Mouse (Mus musculus): Measurements from ENCODE around the gene Pole.
A peak's percentile ranks its signal among the peaks of the same experiment; 100 is the strongest.

Pole gene

DNA sequence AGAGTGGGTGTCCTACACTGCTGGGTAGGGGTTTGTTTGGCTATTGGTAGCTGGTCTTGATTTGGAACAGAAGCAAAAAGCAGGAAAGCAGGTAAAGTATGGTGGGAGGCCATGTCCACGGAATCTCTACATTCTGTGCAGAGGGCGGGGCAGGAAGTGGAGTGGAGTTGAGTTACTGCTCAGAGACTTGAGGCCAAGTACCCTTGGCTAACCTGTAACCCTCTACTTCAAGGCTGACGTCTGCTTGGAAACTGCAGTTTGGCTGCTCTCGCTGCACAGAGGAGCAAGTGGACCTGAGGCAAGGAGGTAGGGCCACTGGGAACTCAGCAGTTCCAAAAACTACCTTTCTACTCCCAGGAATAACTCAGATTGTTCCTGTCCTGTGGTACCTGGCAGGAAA is 58.4 kb downstream of the Pole start, which contains the start of gene Lrcol1:
Gene Lrcol1 (plus strand): TSS at position 207 of the 400 bp plus-strand sequence.
- no peak for DNase-seq (ENCODE audit: low spot score in 2 of 2)

GRCm38 (mm10) chr5:110345553-110345952 is 59.4 kb downstream of the Pole start:
- no peak for DNase-seq (ENCODE audit: low spot score in 2 of 2)

DNA sequence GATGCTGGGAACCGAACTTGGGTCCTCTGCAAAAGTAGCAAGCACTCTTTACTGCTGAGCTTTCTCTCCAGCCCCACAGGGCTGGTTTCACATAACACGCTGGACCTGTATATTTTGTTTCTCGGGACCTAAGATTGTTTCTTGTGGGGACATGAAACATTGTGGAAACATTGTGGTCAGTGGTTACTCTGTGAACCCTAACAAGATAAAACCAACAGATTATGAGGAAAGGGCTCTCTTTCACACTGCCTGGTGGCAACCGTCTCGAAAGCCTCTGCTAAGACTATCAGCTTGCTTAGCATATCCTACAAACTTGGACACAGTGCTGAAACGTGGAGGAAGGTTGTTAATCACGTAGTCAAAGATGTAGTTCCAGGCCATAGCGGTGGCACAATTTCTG is 60.9 kb downstream of the Pole start:
- DNase-seq (ENCODE audit: low spot score in 2 of 2): no peak

DNA sequence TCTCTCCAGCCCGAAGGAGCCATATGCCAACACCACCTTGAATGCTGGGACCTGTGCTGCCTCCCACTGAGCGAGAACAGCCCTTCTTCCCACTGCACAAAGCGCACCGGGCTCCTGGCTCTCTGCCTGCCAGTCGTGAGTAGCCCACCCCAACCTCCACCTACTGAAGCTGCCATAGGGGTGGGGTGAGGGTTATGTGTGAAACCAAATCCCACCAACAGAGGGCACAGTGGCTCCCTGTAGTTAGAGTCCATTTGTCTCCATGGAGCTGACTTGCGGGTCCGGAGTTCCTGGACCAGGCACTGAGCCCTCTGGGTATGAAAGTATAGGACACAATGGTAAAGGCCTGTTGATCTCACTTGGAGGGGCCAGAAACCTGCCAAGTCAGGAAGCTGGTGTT is 68.6 kb downstream of the Pole start:
- no peak for DNase-seq (ENCODE audit: low spot score in 2 of 2)

DNA sequence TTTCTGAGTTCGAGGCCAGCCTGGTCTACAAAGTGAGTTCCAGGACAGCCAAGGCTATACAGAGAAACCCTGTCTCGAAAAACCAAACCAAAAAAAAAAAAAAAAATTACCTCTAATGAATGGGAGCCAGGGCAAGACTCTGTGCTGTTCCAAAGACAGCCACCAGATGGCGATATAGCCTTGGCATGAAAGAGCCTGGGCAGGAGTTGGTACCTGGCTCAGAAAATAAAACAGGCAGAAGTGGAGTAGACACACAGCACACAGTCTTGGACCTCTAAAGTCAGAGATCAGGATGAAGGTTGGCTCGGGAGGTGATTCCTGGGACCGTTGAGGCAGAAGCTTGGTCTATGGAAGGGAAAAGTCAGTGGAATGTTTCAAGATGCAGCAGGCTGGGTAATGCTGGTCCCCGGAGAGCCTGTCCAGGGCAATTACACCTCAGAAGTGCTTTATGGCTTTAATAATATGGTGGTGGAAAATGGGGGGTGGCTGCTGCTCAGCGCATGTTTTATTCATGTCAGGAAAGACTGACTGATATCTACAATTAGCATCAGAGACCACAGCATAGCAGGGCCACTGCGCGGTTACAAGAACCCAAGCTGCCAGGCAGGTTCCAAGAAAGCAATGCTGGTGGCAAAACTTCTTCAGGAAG is 71.5 kb downstream of the Pole start:
- peak; percentile 52 to 78 for DNase-seq (ENCODE audit: low spot score in 2 of 2)

GRCm38 (mm10) chr5:110361465-110361864 is 75.4 kb downstream of the Pole start:
- DNase-seq (ENCODE audit: low spot score in 2 of 2): no peak

DNA sequence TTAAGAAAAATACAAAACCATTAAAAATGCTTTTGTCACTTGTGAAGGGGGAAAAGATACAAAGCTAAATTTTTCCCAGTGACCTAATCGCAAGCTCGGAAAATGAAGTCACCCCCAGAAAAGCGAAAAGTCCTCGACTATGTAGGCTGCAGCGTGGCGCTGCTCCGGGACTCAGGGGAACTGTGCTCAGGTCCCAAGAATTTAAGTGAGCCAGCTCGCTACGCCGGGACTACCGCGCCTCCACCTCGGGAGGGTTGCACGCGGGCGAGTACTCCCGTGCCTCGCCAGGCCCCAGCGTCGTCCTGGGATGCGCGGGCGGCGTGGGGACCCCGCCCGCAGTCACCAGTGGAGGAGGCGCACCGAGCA is 76.7 kb downstream of the Pole start:
- DNase-seq (ENCODE audit: low spot score in 2 of 2): no peak

DNA sequence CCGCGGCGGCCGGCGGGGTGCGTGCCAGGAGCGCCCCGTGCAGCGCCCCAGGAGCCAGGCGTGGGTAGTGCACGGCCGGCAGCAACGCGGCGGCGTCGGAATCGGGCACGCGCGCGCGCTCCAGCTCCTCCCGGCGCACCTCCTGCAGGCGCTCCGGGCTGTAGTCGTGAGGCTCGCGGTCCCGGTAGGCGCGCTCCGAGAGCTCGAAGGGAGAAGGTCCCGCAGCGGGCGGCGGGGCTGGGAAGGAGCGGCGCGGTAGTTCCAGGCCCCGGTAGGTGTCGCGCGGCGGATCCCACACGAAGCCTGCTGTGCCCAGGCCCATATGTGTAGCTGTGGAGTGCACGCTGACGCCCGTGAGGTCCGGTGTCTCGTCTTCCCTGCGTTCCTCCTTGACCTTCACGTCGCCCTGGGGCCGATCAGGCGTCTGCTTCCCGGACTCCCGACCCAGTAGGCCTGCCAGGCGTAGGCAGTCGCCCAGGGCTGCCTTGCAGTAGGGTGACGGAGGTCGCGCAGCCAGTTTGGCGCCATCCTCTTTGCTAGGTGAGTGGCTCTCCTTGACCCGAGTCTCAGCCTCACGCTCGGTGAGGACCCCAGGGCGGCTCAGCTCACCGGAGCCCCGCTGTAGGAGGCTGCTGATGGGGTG is 77.2 kb downstream of the Pole start:
- peak in 1 of 2 experiments; percentile 53 for DNase-seq (ENCODE audit: low spot score in 2 of 2)

- DNase-seq (ENCODE audit: low spot score in 2 of 2): no peak
Measured at GRCm38 (mm10) chr5:110363822-110364545, 77.9 kb downstream of the Pole start.

DNA sequence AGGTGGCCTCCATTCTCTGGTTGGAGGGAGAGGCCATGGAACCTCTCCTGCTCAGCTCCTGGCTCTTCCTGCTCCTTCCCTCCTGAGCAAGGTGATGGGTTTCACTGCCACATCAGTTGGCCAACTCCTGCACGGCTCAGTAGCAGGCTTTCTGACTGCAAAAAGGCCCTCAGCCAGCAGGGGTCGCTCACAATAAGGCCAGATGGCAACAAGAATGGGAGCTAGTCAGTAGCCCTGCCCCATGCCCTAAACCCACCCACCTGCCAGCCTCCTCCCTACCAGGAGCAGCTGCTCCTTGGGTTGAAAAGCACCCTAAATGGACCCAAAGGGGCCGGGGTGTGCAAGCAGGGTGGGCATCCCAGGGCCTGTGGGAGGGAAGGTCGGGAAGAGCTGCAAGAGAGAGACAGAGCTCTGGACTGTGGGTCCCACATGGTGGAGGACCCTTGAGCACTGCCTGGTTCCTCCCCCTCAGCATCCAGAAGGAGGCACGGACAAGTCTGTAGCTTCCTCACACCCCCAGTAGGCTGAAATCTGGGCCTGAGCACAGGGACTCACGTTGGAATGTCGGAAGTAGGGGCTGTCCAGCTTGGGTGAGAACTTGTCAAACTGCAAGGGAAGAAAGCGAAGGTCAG is 90.8 kb downstream of the Pole start:
- peak; percentile 34 to 53 for DNase-seq (ENCODE audit: low spot score in 2 of 2)

GRCm38 (mm10) chr5:110378181-110378583 is 92.1 kb downstream of the Pole start:
- DNase-seq (ENCODE audit: low spot score in 2 of 2): no peak

DNA sequence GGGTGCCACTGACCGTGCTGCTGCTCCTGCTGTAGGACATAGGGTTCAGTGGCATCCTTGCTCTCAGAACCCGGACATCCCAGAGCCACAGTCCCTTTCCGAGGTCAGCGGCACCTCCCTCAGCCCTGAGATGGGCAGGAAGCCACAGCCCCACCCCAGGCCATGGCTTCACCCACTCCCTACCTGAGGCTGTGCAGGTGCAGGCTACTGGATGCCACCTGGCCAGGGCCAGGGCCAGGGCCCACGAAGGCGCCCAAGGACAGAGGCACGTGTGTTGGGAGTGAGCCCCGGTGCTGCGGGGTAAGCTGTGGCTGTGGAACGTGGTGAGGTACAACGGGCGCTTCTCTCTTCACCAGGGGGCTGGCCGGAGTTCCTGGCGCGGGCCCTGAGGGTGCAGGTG is 93.0 kb downstream of the Pole start:
- DNase-seq (ENCODE audit: low spot score in 2 of 2): no peak

- no peak for DNase-seq (ENCODE audit: low spot score in 2 of 2)
Measured at GRCm38 (mm10) chr5:110379823-110380222, 93.7 kb downstream of the Pole start.

GRCm38 (mm10) chr5:110384491-110384890 is 98.4 kb downstream of the Pole start:
- no peak for DNase-seq (ENCODE audit: low spot score in 2 of 2)

DNA sequence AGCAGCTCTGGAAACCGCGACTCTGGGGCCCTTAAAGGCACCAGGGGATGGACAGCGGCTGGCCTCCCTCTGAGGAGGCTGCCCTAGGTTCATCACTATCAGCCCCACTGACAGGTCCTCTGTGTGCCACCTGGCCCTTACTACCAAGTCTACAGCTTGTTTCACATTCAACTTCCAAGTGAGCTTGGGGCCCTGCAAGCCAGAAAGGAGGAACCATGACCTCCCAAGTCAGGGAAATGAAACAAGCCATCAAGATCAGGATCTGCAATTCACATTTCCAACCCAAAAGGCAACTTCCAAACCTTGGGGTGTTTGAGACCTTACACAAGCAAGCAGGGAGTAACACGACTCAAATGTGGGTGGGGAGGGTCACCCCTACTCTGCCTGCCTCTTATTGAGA is 99.2 kb downstream of the Pole start:
- no peak for DNase-seq (ENCODE audit: low spot score in 2 of 2)

GRCm38 (mm10) chr5:110386371-110387330 is 100.5 kb downstream of the Pole start:
- peak in 1 of 2 experiments; percentile 28 for DNase-seq (ENCODE audit: low spot score in 2 of 2)

All from spleen, postnatal 14 days (tissue).